In genomic region chr16:35711004-35711403, GRCm38 (mm10) we compare ENCODE assay signal across 18 mouse cellular contexts. TPM values are rescaled to one million over a fixed set of nuclear protein-coding genes. Genes with fewer than 3 reads are reported as not detected.
DNase-seq lines count a peak whose midpoint lies in the region; ATAC-seq and TF ChIP-seq lines count a peak whose summit lies in the region.
"Had no signal": no experiment of that assay in that cellular context is flagged by ENCODE, and none has a peak within 500 bp of the region (broad histone marks: within the 10 kb centered on the region; RNA-seq: fewer than 3 reads in every experiment).

No protein-coding gene starts in this region.

- H3K27ac ChIP-seq in forebrain, embryonic 14.5 days (ENCODE audit: low read depth, low read length), result no peak overlapping the region
- H3K27ac ChIP-seq in forebrain, embryonic 11.5 days (ENCODE audit: low read depth, low read length), result no peak overlapping the region
- no peak overlapping the region for H3K27ac ChIP-seq in heart, embryonic 12.5 days (ENCODE audit: poor library complexity, severe bottlenecking)
- no peak overlapping the region for H3K27ac ChIP-seq in midbrain, embryonic 14.5 days (replicated peaks; ENCODE audit: low read depth, low read length)
- no peak overlapping the region for H3K27ac ChIP-seq in midbrain, embryonic 11.5 days (ENCODE audit: low read depth, low read length)
- no peak overlapping the region for H3K27ac ChIP-seq in midbrain, postnatal 0 days (ENCODE audit: low read depth, low read length)
- H3K27ac ChIP-seq: neural tube, embryonic 13.5 days had no signal

- H3K27me3 ChIP-seq in forebrain, embryonic 14.5 days (replicated peaks; ENCODE audit: control insufficient read depth, insufficient read depth, low read length), result no peaks in the 10 kb centered on the region
- H3K27me3 ChIP-seq in forebrain, embryonic 11.5 days (ENCODE audit: control insufficient read depth, insufficient read depth, low read length), result no peaks in the 10 kb centered on the region
- H3K27me3 ChIP-seq in heart, embryonic 12.5 days (replicated peaks), result no peaks in the 10 kb centered on the region
- H3K27me3 ChIP-seq in midbrain, embryonic 14.5 days (ENCODE audit: control insufficient read depth, insufficient read depth, low read length), result no peaks in the 10 kb centered on the region
- H3K27me3 ChIP-seq in midbrain, embryonic 11.5 days (ENCODE audit: control insufficient read depth, insufficient read depth, low read length), result no peaks in the 10 kb centered on the region
- H3K27me3 ChIP-seq in midbrain, postnatal 0 days (ENCODE audit: insufficient read depth, low read length), result no peaks in the 10 kb centered on the region
- H3K27me3 ChIP-seq: CH12.LX; neural tube, embryonic 13.5 days had no signal

- no peak overlapping the region for H3K9ac ChIP-seq in forebrain, embryonic 14.5 days (ENCODE audit: low read length)
- no peak overlapping the region for H3K9ac ChIP-seq in forebrain, embryonic 11.5 days (ENCODE audit: low read length)
- H3K9ac ChIP-seq in heart, embryonic 12.5 days, result no peak overlapping the region
- no peak overlapping the region for H3K9ac ChIP-seq in midbrain, embryonic 14.5 days (replicated peaks; ENCODE audit: low read length)
- no peak overlapping the region for H3K9ac ChIP-seq in midbrain, embryonic 11.5 days (ENCODE audit: low read length)
- H3K9ac ChIP-seq in midbrain, postnatal 0 days (replicated peaks; ENCODE audit: low read length, poor library complexity, severe bottlenecking), result no peak overlapping the region
- H3K9ac ChIP-seq: neural tube, embryonic 13.5 days had no signal

- H3K4me3 ChIP-seq in forebrain, embryonic 14.5 days (ENCODE audit: low read depth, low read length), result no peak overlapping the region
- H3K4me3 ChIP-seq in forebrain, embryonic 11.5 days (ENCODE audit: low read depth, low read length), result no peak overlapping the region
- H3K4me3 ChIP-seq in heart, embryonic 12.5 days, result no peak overlapping the region
- no peak overlapping the region for H3K4me3 ChIP-seq in midbrain, embryonic 14.5 days (replicated peaks; ENCODE audit: low read depth, low read length)
- no peak overlapping the region for H3K4me3 ChIP-seq in midbrain, embryonic 11.5 days (ENCODE audit: low read depth, low read length)
- no peak overlapping the region for H3K4me3 ChIP-seq in midbrain, postnatal 0 days (ENCODE audit: low read depth, low read length)
- H3K4me3 ChIP-seq: neural tube, embryonic 13.5 days had no signal

- TF ChIP-seq CTCF in midbrain, postnatal 0 days (IDR thresholded peaks at IDR 0.05), result no peak

- WGBS in forebrain, embryonic 14.5 days, result 40% methylated on average over 7 of the region's 7 CpGs
- WGBS in forebrain, embryonic 11.5 days, result 82% methylated on average over 7 of the region's 7 CpGs
- 42% methylated on average over 7 of the region's 7 CpGs for WGBS in heart, embryonic 12.5 days
- 61% methylated on average over 7 of the region's 7 CpGs for WGBS in midbrain, embryonic 14.5 days
- 83% methylated on average over 7 of the region's 7 CpGs for WGBS in midbrain, embryonic 11.5 days
- WGBS in midbrain, postnatal 0 days, result 41% methylated on average over 7 of the region's 7 CpGs

- no peak overlapping the region for H3K4me2 ChIP-seq in forebrain, embryonic 14.5 days (ENCODE audit: low read length)
- H3K4me2 ChIP-seq in forebrain, embryonic 11.5 days (ENCODE audit: low read depth, low read length, severe bottlenecking), result no peak overlapping the region
- H3K4me2 ChIP-seq in heart, embryonic 12.5 days, result no peak overlapping the region
- no peak overlapping the region for H3K4me2 ChIP-seq in midbrain, embryonic 14.5 days (ENCODE audit: low read length)
- no peak overlapping the region for H3K4me2 ChIP-seq in midbrain, embryonic 11.5 days
- H3K4me2 ChIP-seq in midbrain, postnatal 0 days (ENCODE audit: low read depth, low read length, poor library complexity, severe bottlenecking), result no peak overlapping the region
- H3K4me2 ChIP-seq: liver, embryonic 11.5 days; neural tube, embryonic 13.5 days had no signal

- ATAC-seq in forebrain, embryonic 14.5 days, result peak; percentile 68; the same call in 1 of the 2 replicates
- no peak for ATAC-seq in forebrain, embryonic 11.5 days (replicated peaks; ENCODE audit: low FRiP score)
- no peak for ATAC-seq in heart, embryonic 12.5 days (ENCODE audit: insufficient number of reproducible peaks, low FRiP score)
- ATAC-seq in midbrain, embryonic 14.5 days (ENCODE audit: low FRiP score, low TSS enrichment), result no peak
- no peak for ATAC-seq in midbrain, embryonic 11.5 days (ENCODE audit: low FRiP score)
- ATAC-seq in midbrain, postnatal 0 days (ENCODE audit: low FRiP score), result no peak

- H3K9me3 ChIP-seq in forebrain, embryonic 14.5 days (replicated peaks; ENCODE audit: control insufficient read depth, low read length), result no peaks in the 10 kb centered on the region
- H3K9me3 ChIP-seq in forebrain, embryonic 11.5 days (ENCODE audit: control insufficient read depth, low read length), result no peaks in the 10 kb centered on the region
- H3K9me3 ChIP-seq in heart, embryonic 12.5 days (replicated peaks), result no peaks in the 10 kb centered on the region
- no peaks in the 10 kb centered on the region for H3K9me3 ChIP-seq in midbrain, embryonic 14.5 days (ENCODE audit: control insufficient read depth, low read length)
- no peaks in the 10 kb centered on the region for H3K9me3 ChIP-seq in midbrain, embryonic 11.5 days (ENCODE audit: control insufficient read depth, low read length)
- H3K9me3 ChIP-seq in midbrain, postnatal 0 days (ENCODE audit: low read length), result no peaks in the 10 kb centered on the region
- H3K9me3 ChIP-seq: neural tube, embryonic 13.5 days had no signal

- H3K4me1 ChIP-seq in forebrain, embryonic 14.5 days (ENCODE audit: control insufficient read depth, insufficient read depth, low read length), result no peaks in the 10 kb centered on the region; the same call in 1 of the 2 replicates
- no peaks in the 10 kb centered on the region for H3K4me1 ChIP-seq in forebrain, embryonic 11.5 days (replicated peaks; ENCODE audit: control insufficient read depth, insufficient read depth, low read length)
- H3K4me1 ChIP-seq in heart, embryonic 12.5 days (replicated peaks), result peaks cover 19% of the 10 kb centered on the region
- H3K4me1 ChIP-seq in midbrain, embryonic 14.5 days (ENCODE audit: control insufficient read depth, insufficient read depth, low read length), result peaks cover 5% of the 10 kb centered on the region
- H3K4me1 ChIP-seq in midbrain, embryonic 11.5 days (ENCODE audit: control insufficient read depth, insufficient read depth, low read length), result 0 out of 2 replicates have a peak, but pooled peaks cover 2% of the 10 kb centered on the region
- peaks cover 6% of the 10 kb centered on the region; the same call in 1 of the 2 replicates for H3K4me1 ChIP-seq in midbrain, postnatal 0 days (ENCODE audit: insufficient read depth, low read length)

- peak; percentile 60 for DNase-seq in forebrain, embryonic 14.5 days (ENCODE audit: low spot score)
- DNase-seq in forebrain, embryonic 11.5 days (ENCODE audit: low spot score), result no peak
- DNase-seq in heart, postnatal 4 days, result peak; percentile 16
- DNase-seq in midbrain, embryonic 14.5 days, result peak; percentile 56
- DNase-seq in midbrain, embryonic 11.5 days (ENCODE audit: low spot score, missing footprints), result no peak
- DNase-seq in midbrain, postnatal 0 days (ENCODE audit: low spot score), result peak; percentile 40
- DNase-seq: adrenal gland, postnatal 25 days; cerebellum, adult 18-20 months; gastrocnemius, postnatal 25 days; kidney, adult 18-20 months; kidney, postnatal 10 days; lung, adult 18-20 months; lung, postnatal 14 days; thymus, adult 2 months had no signal

- H3K36me3 ChIP-seq in forebrain, embryonic 14.5 days (ENCODE audit: control insufficient read depth, insufficient read depth, low read length), result no peaks in the 10 kb centered on the region
- no peaks in the 10 kb centered on the region for H3K36me3 ChIP-seq in forebrain, embryonic 11.5 days (ENCODE audit: control insufficient read depth, insufficient read depth, low read length)
- no peaks in the 10 kb centered on the region for H3K36me3 ChIP-seq in heart, embryonic 12.5 days
- H3K36me3 ChIP-seq in midbrain, embryonic 14.5 days (ENCODE audit: control insufficient read depth, insufficient read depth, low read length), result no peaks in the 10 kb centered on the region
- no peaks in the 10 kb centered on the region for H3K36me3 ChIP-seq in midbrain, embryonic 11.5 days (ENCODE audit: control insufficient read depth, insufficient read depth, low read length)
- H3K36me3 ChIP-seq in midbrain, postnatal 0 days (ENCODE audit: insufficient read depth, low read length), result no peaks in the 10 kb centered on the region

RNA-seq across cellular contexts. Expression of gene Dirc2, which starts 58.2 kb away (rescaled TPM):
- polyA plus RNA-seq in forebrain, embryonic 14.5 days (2014; fragmentation: Nextera tagmentation; extraction: Ambion mirVana), result 40.7 and 46.1 TPM in 2 replicates
- 13.9 and 16.2 TPM in 2 replicates for polyA plus RNA-seq in forebrain, embryonic 11.5 days (2014; fragmentation: Nextera tagmentation; extraction: Ambion mirVana)
- total RNA-seq in heart, postnatal 4 days (2021), result 10 to 100 TPM; 33.2 to 34.8 TPM
- 14.4 and 15.1 TPM in 2 replicates for polyA plus RNA-seq in heart, embryonic 12.5 days (2016; fragmentation: Nextera tagmentation; extraction: Ambion mirVana)
- 40.5 and 44.5 TPM in 2 replicates for polyA plus RNA-seq in midbrain, embryonic 14.5 days (2014; fragmentation: Nextera tagmentation; extraction: Ambion mirVana)
- 17.5 and 19.3 TPM in 2 replicates for polyA plus RNA-seq in midbrain, embryonic 11.5 days (2014; fragmentation: Nextera tagmentation; extraction: Ambion mirVana)
- 84.3 and 87.8 TPM in 2 replicates for total RNA-seq in midbrain, postnatal 0 days (2014; rRNA removed)
- polyA plus RNA-seq in midbrain, postnatal 0 days (2015; fragmentation: Nextera tagmentation; extraction: Ambion mirVana), result 31.1 and 35.2 TPM in 2 replicates

RNA-seq across cellular contexts. Expression of gene Hspbap1, which starts 59.2 kb away (rescaled TPM):
- 24.7 and 24.9 TPM in 2 replicates for polyA plus RNA-seq in forebrain, embryonic 14.5 days (2014; fragmentation: Nextera tagmentation; extraction: Ambion mirVana)
- 24.2 and 25.3 TPM in 2 replicates for polyA plus RNA-seq in forebrain, embryonic 11.5 days (2014; fragmentation: Nextera tagmentation; extraction: Ambion mirVana)
- total RNA-seq in heart, postnatal 4 days (2021), result 1 to 10 TPM; 2.4 to 3.3 TPM
- 10.7 and 10.9 TPM in 2 replicates for polyA plus RNA-seq in heart, embryonic 12.5 days (2016; fragmentation: Nextera tagmentation; extraction: Ambion mirVana)
- 13.4 and 18.1 TPM in 2 replicates for polyA plus RNA-seq in midbrain, embryonic 14.5 days (2014; fragmentation: Nextera tagmentation; extraction: Ambion mirVana)
- 21.5 and 22.7 TPM in 2 replicates for polyA plus RNA-seq in midbrain, embryonic 11.5 days (2014; fragmentation: Nextera tagmentation; extraction: Ambion mirVana)
- 5.2 and 5.3 TPM in 2 replicates for total RNA-seq in midbrain, postnatal 0 days (2014; rRNA removed)
- polyA plus RNA-seq in midbrain, postnatal 0 days (2015; fragmentation: Nextera tagmentation; extraction: Ambion mirVana), result 4.7 and 5.0 TPM in 2 replicates

Comparison
In these comparisons a context has a peak if more than half of its experiments do, and no peak if none do; other contexts are left out.
1. DNase-seq: peak in forebrain, embryonic 14.5 days (single experiment), heart, postnatal 4 days (single experiment), midbrain, embryonic 14.5 days (single experiment) and midbrain, postnatal 0 days (single experiment); none in forebrain, embryonic 11.5 days (single experiment) and midbrain, embryonic 11.5 days (single experiment).